Mouse (Mus musculus) embryonic fibroblast, embryonic 13.5 days (primary cell): ENCODE results near the gene Oscp1.
A peak's percentile ranks its signal among the peaks of the same experiment; 100 is the strongest.

Experiments used
- CTCF ChIP-seq: IDR thresholded peaks from 2 replicates; pipeline ENCODE4 v1.5.1; 2011; ENCODE audit warnings: mild to moderate bottlenecking, control low read depth, low read length, moderate library complexity, borderline replicate concordance; ENCODE audit not compliant: insufficient read depth
- POLR2A ChIP-seq: IDR thresholded peaks from 2 replicates; pipeline ENCODE4 v1.6.1; 2011; ENCODE audit warnings: low read depth, mild to moderate bottlenecking, control low read depth, low read length, moderate library complexity

DNA sequence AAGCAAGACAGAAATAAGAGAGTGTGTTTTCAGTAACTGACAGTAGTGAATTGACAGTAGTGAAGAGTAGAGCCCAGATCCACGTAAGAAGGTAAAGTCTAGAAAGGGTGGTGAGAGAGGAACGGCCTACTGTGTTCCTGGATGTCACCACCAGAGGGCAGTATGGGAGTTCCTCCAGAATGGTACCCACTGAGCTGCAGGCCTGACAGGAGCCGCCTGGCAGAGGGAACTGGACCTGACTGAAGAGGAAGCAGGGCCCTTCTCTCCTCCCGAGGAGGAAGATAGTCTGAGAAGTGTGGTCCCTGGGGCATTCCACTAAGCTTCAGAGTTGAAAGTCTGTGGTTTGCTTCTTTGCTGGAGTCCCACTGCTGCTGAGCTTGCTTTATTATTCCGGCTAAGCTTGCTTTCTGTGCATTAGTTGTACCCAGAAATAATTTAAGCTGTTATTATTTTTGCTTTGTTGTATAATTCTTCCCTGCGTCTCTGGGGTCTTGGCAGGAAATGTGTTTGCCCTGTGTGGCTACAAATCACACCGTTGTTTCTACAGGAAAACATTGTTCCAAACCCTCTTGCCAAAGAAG, 27.7 kb downstream of the Oscp1 start:
- TF ChIP-seq POLR2A (no peak), CTCF (peak; percentile 84; the same call in 1 of the 2 replicates)
